Mouse (Mus musculus) retina, adult 2 months (tissue): Measurements from ENCODE around the gene Chmp5.

Source experiments
- DNase-seq: peaks from one replicate; pipeline ENCODE4 v3.0.0-alpha.2; 2012; ENCODE audit warnings: low read depth, low spot score

The Chmp5 gene

GRCm38 (mm10) chr4:40946516-40947121 is 1.6 kb upstream of the Chmp5 start:
- DNase-seq, result no peak

DNA sequence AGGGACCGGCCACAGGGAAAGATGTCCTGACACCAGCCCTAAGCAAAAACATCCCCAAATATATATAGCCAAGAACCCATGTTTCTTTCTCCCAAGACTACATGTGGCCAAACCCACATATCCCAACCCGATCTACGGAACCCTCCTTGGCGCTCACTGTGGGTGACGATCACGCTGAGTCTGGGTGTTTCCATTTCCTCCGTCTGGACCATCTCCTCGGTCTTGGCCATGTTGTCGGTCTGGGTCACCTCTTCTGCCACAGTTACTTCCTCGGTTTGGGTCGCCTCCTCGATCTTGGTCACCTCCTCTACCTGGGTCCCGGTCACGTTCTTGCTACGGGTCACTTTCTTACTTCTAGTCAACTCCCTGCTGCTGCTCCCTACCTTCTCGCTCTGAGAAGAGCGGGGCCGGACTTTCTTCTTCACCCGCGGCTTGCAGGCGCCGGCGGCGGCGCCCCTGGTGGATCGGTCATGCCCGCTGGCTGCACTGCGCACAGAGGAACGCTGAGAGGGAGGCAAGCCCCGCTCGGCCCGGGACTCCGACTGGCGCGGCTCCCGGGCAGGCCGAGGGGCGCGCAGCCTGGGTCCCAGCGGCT is 545 bp upstream of the Chmp5 start:
- DNase-seq, result no peak

GRCm38 (mm10) chr4:40953521-40953920 is 5.3 kb downstream of the Chmp5 start:
- no peak for DNase-seq

DNA sequence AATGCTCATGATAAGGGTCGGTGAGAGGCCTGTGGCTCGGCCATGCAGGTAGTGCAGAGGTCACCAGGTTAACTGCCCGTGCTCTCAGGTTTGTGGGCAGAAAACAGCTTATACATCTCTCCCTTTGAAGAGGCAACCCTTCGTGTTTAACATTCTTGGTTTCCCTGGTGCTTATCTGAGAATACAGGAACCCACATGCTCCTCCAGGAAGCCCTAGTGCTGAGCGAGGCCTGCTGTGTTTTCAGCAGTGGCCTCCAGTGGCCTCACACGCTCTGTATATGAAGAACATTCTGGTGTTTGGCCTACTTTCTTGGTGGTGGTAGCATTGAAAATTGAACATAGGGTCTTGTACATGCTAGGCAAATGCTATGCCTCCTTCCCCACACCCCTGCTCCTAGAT is 7.7 kb downstream of the Chmp5 start:
- no peak for DNase-seq

DNA sequence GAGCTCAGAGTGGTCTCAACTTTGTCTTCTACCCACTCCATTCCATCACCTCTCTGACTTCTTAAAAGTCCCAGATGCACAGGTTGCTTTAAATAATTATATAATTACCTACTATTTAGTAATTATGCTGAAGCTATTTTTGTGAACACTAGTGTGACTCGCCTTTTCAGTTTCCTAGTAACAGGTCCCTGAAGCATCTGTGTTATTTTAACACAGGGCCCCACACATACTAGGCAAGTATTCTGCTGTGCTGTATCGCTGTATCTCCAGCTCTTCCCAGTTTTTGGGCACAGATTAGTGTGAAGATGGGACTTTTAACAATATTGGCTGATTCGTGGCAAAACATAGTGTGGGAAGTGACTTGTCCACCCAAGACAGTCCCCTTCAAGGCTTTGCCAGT is 15.3 kb downstream of the Chmp5 start:
- no peak for DNase-seq

- DNase-seq, result no peak
Measured at GRCm38 (mm10) chr4:40969161-40969560, 21.0 kb downstream of the Chmp5 start.

DNA sequence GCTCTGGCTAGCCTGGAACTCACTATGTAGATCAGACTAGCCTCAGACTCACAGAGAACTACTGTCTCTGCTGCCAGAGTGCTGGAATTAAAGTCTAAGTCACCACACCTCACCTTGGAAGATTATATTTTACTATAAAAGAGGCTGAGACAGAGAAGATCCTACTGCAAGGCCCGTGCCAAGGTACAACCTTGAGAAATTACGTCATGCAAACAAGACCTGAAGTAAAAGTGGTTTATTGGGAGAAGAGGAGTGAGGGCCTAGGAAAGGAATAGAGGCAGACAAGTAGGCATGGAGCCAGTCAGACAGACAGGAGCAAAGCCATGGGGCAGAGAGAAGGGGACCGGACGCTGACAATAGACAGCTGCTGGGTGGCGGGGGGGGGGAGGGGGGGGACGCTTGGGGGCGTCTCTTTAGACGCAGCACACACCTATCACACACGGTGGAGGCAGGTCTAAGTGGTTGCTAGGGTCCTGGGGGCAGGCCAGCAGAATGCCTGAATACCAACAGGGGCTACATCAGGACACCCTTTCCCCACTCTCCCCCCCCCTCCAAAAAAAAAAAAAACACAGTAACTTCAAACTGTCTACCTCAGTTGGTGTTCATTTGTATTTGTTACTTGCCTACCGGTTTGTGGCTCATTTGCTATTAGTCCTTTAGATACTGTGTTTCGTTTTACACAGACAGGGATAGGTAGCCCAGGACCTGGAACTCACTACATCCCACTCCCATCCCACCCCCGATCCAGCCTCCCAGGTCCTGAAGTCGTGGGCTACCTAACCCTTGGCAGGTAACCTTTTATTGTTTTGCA is 21.8 kb downstream of the Chmp5 start:
- no peak for DNase-seq

DNA sequence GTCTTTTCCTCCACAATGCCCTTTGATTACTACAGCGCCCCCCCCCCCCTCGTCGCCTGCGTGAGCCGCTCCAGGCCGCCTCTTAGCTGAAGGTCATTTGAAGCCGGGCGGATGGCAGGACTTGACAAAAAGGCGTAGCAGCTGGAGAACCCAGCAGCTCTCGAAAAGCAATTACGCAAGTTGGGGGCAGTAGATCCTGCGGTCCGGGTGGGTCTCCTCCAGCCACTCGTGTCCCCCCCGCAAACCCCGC is 22.3 kb downstream of the Chmp5 start:
- DNase-seq, result no peak

DNA sequence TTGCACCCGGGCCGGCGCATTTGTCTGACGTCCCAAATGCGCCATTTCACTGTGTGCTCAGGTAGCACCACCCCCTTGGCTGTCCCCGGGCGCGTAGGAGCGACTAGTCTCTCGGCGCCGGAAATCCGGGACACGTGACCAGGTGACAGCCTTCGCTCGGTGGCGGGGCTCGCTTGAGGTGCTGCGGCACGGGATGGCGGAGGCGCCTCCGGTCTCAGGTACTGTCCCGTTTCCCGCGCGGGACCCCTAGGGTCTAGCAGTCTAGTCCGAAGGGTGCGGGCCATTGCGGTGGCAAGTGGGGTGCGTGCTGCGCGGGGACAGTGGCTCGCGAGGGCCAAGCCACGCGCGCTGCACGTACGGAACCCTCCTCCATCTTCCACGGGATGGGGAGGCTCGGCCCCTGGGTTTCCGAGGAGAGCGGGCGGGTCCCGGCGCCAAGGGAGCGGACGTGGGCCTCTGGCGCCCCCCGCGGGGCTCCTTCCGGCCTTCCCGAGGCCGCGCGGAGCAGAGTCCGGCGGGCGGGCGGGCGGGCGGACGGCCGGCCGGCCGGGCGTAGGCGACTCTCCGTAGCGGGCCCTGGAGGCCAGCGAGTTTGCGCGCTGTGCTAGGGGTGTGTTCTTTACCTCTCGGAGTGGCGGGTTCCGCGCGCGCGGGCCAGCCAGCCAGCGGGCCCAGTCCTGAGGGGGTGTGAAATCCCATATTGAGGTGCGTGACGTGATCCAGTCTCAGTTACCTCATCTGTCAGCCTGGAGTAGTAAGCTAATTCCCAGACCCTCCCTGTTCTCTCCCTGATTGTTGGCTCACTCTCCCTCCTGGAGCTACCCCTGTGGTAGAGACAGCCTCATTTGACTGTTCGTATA is 22.9 kb downstream of the Chmp5 start, which contains the start of gene Nfx1:
Nfx1 (plus strand) TSS at position 65 of the 860 bp plus-strand sequence.
- peak; percentile 94 for DNase-seq

DNA sequence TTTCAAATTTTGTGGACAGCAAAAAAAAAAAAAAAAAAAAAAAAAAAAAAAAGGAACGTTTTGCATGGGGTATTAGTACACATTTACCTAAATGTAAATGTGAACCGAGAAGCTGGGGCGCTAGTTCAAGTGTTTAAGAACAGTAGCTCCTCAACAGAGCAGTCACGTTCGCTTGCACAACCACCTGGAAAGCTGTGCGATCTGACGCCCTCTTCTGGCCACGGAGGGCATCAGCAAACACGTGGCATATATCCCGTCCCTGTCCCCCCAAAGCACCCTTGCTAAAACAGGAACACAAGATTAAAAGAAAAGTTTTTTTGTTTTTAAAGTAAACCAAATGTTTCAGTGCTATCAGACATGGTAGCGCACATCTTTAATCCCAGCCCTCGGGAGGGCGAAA is 23.5 kb downstream of the Chmp5 start:
- DNase-seq, result no peak

- no peak for DNase-seq
Measured at GRCm38 (mm10) chr4:40974011-40974410, 25.8 kb downstream of the Chmp5 start.

DNA sequence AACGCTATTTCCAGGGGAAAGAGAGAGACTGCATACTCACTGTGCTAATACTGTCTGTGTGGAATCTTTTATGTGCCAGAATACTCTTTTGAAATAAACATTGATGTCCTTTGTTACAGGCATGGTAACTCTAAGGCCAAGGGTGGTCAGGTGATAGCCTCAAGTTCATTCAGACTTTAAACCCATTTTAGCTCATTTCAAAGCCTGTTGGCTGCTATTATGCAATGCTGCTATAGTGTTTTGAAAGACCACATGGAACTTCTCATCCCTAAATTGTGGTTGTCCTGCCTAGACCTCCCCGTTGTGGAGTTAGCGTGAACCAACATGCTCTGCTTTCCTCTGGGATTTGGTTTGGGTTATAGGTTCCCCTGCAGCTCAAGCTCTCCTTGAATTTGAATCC is 27.5 kb downstream of the Chmp5 start:
- no peak for DNase-seq

DNA sequence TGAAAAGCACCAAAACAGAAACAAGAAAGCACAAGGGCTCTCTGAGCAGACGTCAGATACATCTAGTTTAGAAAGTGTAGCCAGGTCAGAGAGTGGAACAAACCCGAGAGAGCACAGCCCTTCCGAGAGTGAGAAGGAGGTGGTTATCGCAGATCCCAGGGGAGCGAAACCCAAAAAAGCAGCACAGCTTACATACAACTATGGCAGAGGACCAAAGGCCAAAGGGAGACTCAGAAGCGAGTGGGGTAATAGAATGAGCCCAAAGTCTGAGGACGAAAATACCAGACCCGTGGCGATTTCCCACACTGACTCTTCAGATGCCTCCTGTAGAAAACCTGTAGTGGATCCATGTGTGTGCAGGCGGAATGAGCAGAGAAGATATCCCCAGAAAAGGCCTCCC is 28.4 kb downstream of the Chmp5 start:
- DNase-seq, result no peak

GRCm38 (mm10) chr4:40979430-40979829 is 31.2 kb downstream of the Chmp5 start:
- DNase-seq, result no peak

DNA sequence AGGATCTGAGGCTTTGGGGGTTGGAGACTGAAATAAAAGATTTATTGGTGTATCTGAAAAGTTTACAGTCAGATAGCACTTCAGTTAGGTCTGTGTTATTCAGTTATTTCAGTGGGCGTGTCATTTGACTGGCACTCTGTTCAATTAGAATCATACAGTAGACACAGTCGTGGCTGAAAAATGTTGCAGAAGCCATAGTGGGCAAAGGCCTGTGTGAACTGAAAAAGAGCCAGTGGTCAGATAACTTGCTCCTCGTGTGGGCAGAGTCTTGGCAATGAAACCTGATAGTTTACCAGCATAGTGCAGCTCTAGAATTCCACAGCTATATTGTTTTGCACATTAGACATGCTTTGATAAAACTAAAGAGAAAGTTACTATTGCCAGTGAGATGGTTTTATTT is 34.3 kb downstream of the Chmp5 start:
- DNase-seq, result no peak

DNA sequence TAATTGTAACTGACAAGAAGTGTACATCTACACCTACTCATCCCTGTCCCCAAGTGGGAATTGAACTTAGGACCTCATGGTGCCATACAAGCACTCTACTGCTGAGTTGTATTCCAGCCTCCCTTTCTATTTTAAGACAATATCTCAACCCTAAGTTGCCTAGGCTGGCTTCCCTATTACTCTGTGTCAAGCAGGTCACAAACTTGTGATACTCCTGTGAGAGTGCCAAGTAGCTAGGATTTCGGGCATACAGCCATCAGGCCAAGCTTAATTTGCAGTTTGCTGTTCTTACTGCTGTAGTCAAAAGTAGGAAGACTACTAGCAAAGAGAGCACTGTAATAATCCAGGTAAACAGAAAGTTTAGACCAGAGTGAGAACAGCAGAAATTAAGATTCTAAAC is 35.5 kb downstream of the Chmp5 start:
- no peak for DNase-seq

DNA sequence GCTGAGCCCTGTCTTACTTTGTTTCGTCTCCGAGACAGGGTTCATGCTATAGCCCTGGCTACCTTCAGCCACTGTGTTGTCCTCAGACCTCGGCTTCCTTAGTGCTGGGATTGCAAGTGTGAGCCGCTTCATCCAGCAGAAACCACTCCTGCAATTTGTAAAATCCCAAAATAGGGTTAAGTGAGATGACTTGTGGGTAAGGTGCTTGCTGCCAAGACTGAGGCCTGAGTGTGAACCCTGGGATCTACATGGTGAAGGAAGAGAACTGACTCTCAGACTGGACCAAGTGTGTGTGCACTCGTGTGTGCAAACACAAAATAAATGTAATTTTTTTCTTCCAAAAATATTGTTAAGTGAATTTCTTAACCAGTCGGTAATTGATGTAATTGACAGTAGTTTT is 41.4 kb downstream of the Chmp5 start:
- no peak for DNase-seq

DNA sequence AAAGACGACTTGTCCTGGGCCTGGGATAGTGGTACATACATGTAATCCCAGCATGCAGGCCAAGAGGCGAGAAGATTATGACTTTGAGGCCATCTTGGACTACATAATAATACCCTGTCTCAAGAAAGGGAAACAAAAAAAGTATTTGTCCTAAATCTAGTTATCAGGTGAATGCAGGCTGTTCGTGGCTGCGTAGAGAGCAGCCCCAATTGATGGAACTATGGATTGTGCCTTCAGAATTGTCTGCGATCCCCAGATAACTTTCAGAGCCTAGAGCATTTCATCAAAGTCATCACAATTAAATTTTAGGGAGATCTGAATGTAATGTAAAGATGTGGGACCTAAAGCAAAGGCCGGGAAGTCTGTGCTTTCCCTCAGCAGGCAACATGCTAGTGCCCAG is 48.1 kb downstream of the Chmp5 start:
- no peak for DNase-seq

GRCm38 (mm10) chr4:40997916-40998315 is 49.7 kb downstream of the Chmp5 start:
- no peak for DNase-seq

- DNase-seq, result no peak
Measured at GRCm38 (mm10) chr4:41000271-41000670, 52.1 kb downstream of the Chmp5 start.

- DNase-seq, result no peak
Measured at GRCm38 (mm10) chr4:41000842-41001639, 52.8 kb downstream of the Chmp5 start.

DNA sequence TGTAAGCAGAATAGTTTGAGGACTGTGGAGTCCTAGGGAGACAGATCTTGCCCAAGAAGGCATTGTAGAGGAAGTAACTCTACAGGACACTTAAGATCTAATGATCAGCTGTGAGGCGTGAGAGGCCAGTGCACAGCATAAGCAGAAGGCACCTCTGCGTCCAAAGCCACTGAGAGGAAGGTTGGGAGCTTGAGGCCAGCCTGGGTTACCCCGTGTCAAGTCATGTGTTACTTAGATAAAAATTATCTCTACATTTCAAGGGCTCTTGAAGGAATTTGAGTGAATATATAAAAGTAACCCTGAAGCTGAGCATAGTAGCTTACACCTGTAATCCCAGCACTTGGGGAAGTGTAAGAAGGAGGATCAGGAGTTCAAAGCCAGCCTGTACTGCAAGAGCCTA is 65.1 kb downstream of the Chmp5 start:
- no peak for DNase-seq
